Mouse (Mus musculus) forebrain, embryonic 11.5 days (tissue): ENCODE results near the gene Gm9913. TPM values are rescaled to one million over a fixed set of nuclear protein-coding genes. Genes with fewer than 3 reads are reported as not detected.

Experiments
- ATAC-seq: fragments of 200-750 bp; cut with Nextera tagmentation; replicated peaks from 2 replicates; pipeline ENCODE4 v1.8.0; 2017; ENCODE audit warnings: moderate TSS enrichment; ENCODE audit not compliant: low FRiP score
- DNase-seq: peaks from one replicate; pipeline ENCODE4 v3.0.0-alpha.2; 2017; ENCODE audit warnings: low spot score
- H3K27ac ChIP-seq: fragments of 300-500 bp; sonication (generic); 2 replicates; pipeline ENCODE4 v1.5.1; 2014; ENCODE audit warnings: low read depth, low read length
- H3K27me3 ChIP-seq: fragments of 300-500 bp; sonication (generic); 2 replicates; pipeline ENCODE4 v1.6.1; 2014; ENCODE audit warnings: mild to moderate bottlenecking, low read length, mixed read lengths; ENCODE audit not compliant: control insufficient read depth, insufficient read depth
- H3K36me3 ChIP-seq: fragments of 300-500 bp; sonication (generic); 2 replicates; pipeline ENCODE4 v1.6.1; 2014; ENCODE audit warnings: mild to moderate bottlenecking, low read length, moderate library complexity, mixed read lengths; ENCODE audit not compliant: control insufficient read depth, insufficient read depth
- H3K4me1 ChIP-seq: fragments of 300-500 bp; sonication (generic); replicated peaks from 2 replicates; pipeline ENCODE4 v1.6.1; 2014; ENCODE audit warnings: low read length, mixed read lengths; ENCODE audit not compliant: control insufficient read depth, insufficient read depth
- H3K4me2 ChIP-seq: fragments of 300-500 bp; sonication (generic); 2 replicates; pipeline ENCODE4 v1.6.1; 2014; ENCODE audit warnings: low read depth, mild to moderate bottlenecking, low read length, moderate library complexity, mixed read lengths; ENCODE audit not compliant: severe bottlenecking
- H3K4me3 ChIP-seq: fragments of 300-500 bp; sonication (generic); 2 replicates; pipeline ENCODE4 v1.5.1; 2014; ENCODE audit warnings: low read depth, low read length
- H3K9ac ChIP-seq: fragments of 300-500 bp; sonication (generic); 2 replicates; pipeline ENCODE4 v1.6.1; 2014; ENCODE audit warnings: low read length
- H3K9me3 ChIP-seq: fragments of 300-500 bp; sonication (generic); 2 replicates; pipeline ENCODE4 v1.6.1; 2016; ENCODE audit warnings: low read length, mixed read lengths; ENCODE audit not compliant: control insufficient read depth
- WGBS: fragments of 180-500 bp; shearing (Covaris S2); extraction: QIAGEN DNeasy Blood & Tissue Kit; methylation state at CpG from one replicate; pipeline ENCODE4 v1.1.7; 2014; 5-methylcytosine and 5-hydroxymethylcytosine counted together
- polyA plus RNA-seq: library from polyadenylated mRNA; unstranded; fragments of >200 nt; fragmentation: Nextera tagmentation; extraction: Ambion mirVana; gene quantifications from 2 replicates; pipeline ENCODE4 v1.2.1, GENCODE M21; 2014

Gm9913 gene
- polyA plus RNA-seq, 1 experiment from 2014 or later: 0.27 TPM

GRCm38 (mm10) chr2:125492050-125492900 lies 12.6 kb upstream of the Gm9913 start:
- H3K36me3 ChIP-seq: no peaks in the 10 kb centered on the region
- WGBS: 84% methylated on average over 15 of the region's 15 CpGs
- H3K9ac ChIP-seq: no peak overlapping the region
- no peak overlapping the region for H3K4me3 ChIP-seq
- H3K27me3 ChIP-seq: no peaks in the 10 kb centered on the region
- H3K4me1 ChIP-seq: no peaks in the 10 kb centered on the region
- H3K9me3 ChIP-seq: no peaks in the 10 kb centered on the region
- no peak for DNase-seq
- ATAC-seq: no peak
- no peak overlapping the region for H3K4me2 ChIP-seq
- no peak overlapping the region for H3K27ac ChIP-seq

- DNase-seq (no peak), ATAC-seq (no peak)
- H3K36me3 ChIP-seq: no peaks in the 10 kb centered on the region
- H3K27ac ChIP-seq: no peak overlapping the region
- WGBS: 91% methylated on average over 2 of the region's 2 CpGs
- H3K9me3 ChIP-seq: no peaks in the 10 kb centered on the region
- no peak overlapping the region for H3K4me2 ChIP-seq
- H3K4me1 ChIP-seq: no peaks in the 10 kb centered on the region
- no peak overlapping the region for H3K4me3 ChIP-seq
- H3K9ac ChIP-seq: no peak overlapping the region
- H3K27me3 ChIP-seq: no peaks in the 10 kb centered on the region
Observed at GRCm38 (mm10) chr2:125494291-125494690, 10.6 kb upstream of the Gm9913 start.

GRCm38 (mm10) chr2:125494831-125495812 lies 9.8 kb upstream of the Gm9913 start:
- no peak for DNase-seq
- H3K27me3 ChIP-seq: no peaks in the 10 kb centered on the region
- no peaks in the 10 kb centered on the region for H3K9me3 ChIP-seq
- WGBS: 92% methylated on average over 20 of the region's 20 CpGs
- no peaks in the 10 kb centered on the region for H3K4me1 ChIP-seq
- H3K4me3 ChIP-seq: no peak overlapping the region
- H3K36me3 ChIP-seq: no peaks in the 10 kb centered on the region
- no peak overlapping the region for H3K4me2 ChIP-seq
- H3K27ac ChIP-seq: no peak overlapping the region
- no peak for ATAC-seq
- no peak overlapping the region for H3K9ac ChIP-seq

- Histone ChIP-seq H3K4me1 (no peaks in the 10 kb centered on the region), H3K27me3 (no peaks in the 10 kb centered on the region), H3K9me3 (no peaks in the 10 kb centered on the region), H3K27ac (no peak overlapping the region), H3K4me3 (no peak overlapping the region), H3K9ac (no peak overlapping the region), H3K4me2 (no peak overlapping the region), H3K36me3 (no peaks in the 10 kb centered on the region)
- no peak for DNase-seq
- ATAC-seq: no peak
- 87% methylated on average over 5 of the region's 5 CpGs for WGBS
Observed at GRCm38 (mm10) chr2:125496696-125497095, 8.2 kb upstream of the Gm9913 start.

GRCm38 (mm10) chr2:125498216-125498615 lies 6.7 kb upstream of the Gm9913 start:
- H3K9me3 ChIP-seq: no peaks in the 10 kb centered on the region
- no peaks in the 10 kb centered on the region for H3K27me3 ChIP-seq
- H3K27ac ChIP-seq: no peak overlapping the region
- H3K36me3 ChIP-seq: no peaks in the 10 kb centered on the region
- no peak overlapping the region for H3K9ac ChIP-seq
- H3K4me1 ChIP-seq: no peaks in the 10 kb centered on the region
- H3K4me2 ChIP-seq: no peak overlapping the region
- 89% methylated on average over 7 of the region's 7 CpGs for WGBS
- no peak for ATAC-seq
- no peak overlapping the region for H3K4me3 ChIP-seq
- DNase-seq: no peak

- Histone ChIP-seq H3K4me2 (no peak overlapping the region), H3K36me3 (no peaks in the 10 kb centered on the region), H3K4me3 (no peak overlapping the region), H3K4me1 (peaks cover under 1% of the 10 kb centered on the region; the same call in 1 of the 2 replicates), H3K27ac (no peak overlapping the region), H3K9me3 (no peaks in the 10 kb centered on the region), H3K27me3 (no peaks in the 10 kb centered on the region), H3K9ac (no peak overlapping the region)
- ATAC-seq (no peak), DNase-seq (no peak)
Observed at GRCm38 (mm10) chr2:125501526-125501925, 3.4 kb upstream of the Gm9913 start.

GRCm38 (mm10) chr2:125505746-125506315 lies 942 bp downstream of the Gm9913 start:
- Histone ChIP-seq H3K4me1 (peaks cover 6% of the 10 kb centered on the region; the same call in 1 of the 2 replicates), H3K27me3 (no peaks in the 10 kb centered on the region), H3K4me3 (peak overlapping the region; percentile 65), H3K9me3 (no peaks in the 10 kb centered on the region), H3K36me3 (no peaks in the 10 kb centered on the region), H3K4me2 (peak overlapping the region; percentile 92), H3K27ac (peak overlapping the region; percentile 57; the same call in 1 of the 2 replicates), H3K9ac (peak overlapping the region; percentile 81)
- under 1% methylated on average over 48 of the region's 48 CpGs for WGBS
- ATAC-seq: peak; percentile 86
- DNase-seq: peak; percentile 86

- DNase-seq: no peak
- under 1% methylated on average over 37 of the region's 37 CpGs for WGBS
Observed at GRCm38 (mm10) chr2:125506316-125507054, 1.6 kb downstream of the Gm9913 start.

More at GRCm38 (mm10) chr2:125506316-125507054, 1.6 kb downstream of the Gm9913 start:
- H3K4me1 ChIP-seq: peaks cover 6% of the 10 kb centered on the region; the same call in 1 of the 2 replicates
- peak overlapping the region; percentile 57; the same call in 1 of the 2 replicates for H3K27ac ChIP-seq
- peak overlapping the region; percentile 81 for H3K9ac ChIP-seq
- no peaks in the 10 kb centered on the region for H3K36me3 ChIP-seq
- ATAC-seq: peak; percentile 90
- H3K9me3 ChIP-seq: no peaks in the 10 kb centered on the region
- H3K27me3 ChIP-seq: no peaks in the 10 kb centered on the region
- peak overlapping the region; percentile 65 for H3K4me3 ChIP-seq
- H3K4me2 ChIP-seq: peak overlapping the region; percentile 92
